Mouse (Mus musculus): ENCODE results near the gene Prep. TPM values are rescaled to one million over a fixed set of nuclear protein-coding genes. Genes with fewer than 3 reads are reported as not detected.

Gene Prep
- polyA plus RNA-seq, 1 experiment from 2014 or later: 18.3 TPM

GRCm38 (mm10) chr10:45048158-45048557 is 18.8 kb upstream of the Prep start:
- Histone ChIP-seq H3K27ac (ENCODE audit: low read depth, low read length) (no peak overlapping the region), H3K4me2 (ENCODE audit: low read depth, low read length) (no peak overlapping the region), H3K4me1 (ENCODE audit: control insufficient read depth, insufficient read depth, low read length) (no peaks in the 10 kb centered on the region), H3K36me3 (ENCODE audit: control insufficient read depth, insufficient read depth, low read length) (no peaks in the 10 kb centered on the region), H3K9me3 (ENCODE audit: control insufficient read depth, low read length) (no peaks in the 10 kb centered on the region), H3K4me3 (ENCODE audit: low read depth, low read length) (no peak overlapping the region), H3K9ac (replicated peaks; ENCODE audit: low read depth, low read length) (no peak overlapping the region), H3K27me3 (ENCODE audit: control insufficient read depth, insufficient read depth, low read length) (no peaks in the 10 kb centered on the region)
- WGBS: 81% methylated on average over 11 of the region's 11 CpGs
- no peak for ATAC-seq (ENCODE audit: low read depth)

GRCm38 (mm10) chr10:45048622-45049021 is 18.4 kb upstream of the Prep start:
- Histone ChIP-seq H3K9ac (replicated peaks; ENCODE audit: low read depth, low read length) (no peak overlapping the region), H3K4me3 (ENCODE audit: low read depth, low read length) (no peak overlapping the region), H3K27ac (ENCODE audit: low read depth, low read length) (no peak overlapping the region), H3K9me3 (ENCODE audit: control insufficient read depth, low read length) (no peaks in the 10 kb centered on the region), H3K36me3 (ENCODE audit: control insufficient read depth, insufficient read depth, low read length) (no peaks in the 10 kb centered on the region), H3K4me2 (ENCODE audit: low read depth, low read length) (no peak overlapping the region), H3K27me3 (ENCODE audit: control insufficient read depth, insufficient read depth, low read length) (no peaks in the 10 kb centered on the region), H3K4me1 (ENCODE audit: control insufficient read depth, insufficient read depth, low read length) (no peaks in the 10 kb centered on the region)
- no peak for ATAC-seq (ENCODE audit: low read depth)
- WGBS: 47% methylated on average over 11 of the region's 11 CpGs

DNA sequence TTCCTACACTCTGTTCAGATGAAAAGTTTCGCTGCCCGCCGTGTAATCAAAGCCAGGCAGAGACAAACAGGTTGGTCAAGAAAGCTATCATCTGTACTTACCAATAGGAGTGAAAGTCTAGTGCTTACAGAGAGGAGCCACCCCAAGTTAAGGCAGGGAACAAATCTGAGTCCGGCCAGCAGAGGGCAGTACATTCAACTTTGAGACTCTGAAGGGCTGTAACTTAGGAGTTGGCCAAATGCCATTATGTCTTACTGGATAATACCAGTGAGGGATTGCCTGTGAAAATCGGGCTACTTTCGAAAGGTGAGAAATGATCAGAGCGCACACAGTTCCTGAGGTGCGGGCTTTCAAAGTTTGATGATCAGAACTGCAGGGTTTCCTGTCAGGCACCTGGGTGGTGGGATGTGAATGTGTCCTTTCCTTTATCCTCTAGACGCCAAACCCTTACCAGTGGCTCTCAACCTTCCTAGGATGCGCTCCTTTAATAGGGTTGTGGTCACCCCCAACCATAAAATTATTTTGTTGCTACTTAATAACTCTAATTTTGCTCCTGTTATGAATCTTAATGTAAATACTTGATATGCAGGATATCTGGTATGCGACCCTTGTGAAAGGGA is 15.8 kb upstream of the Prep start:
- no peak overlapping the region for H3K9ac ChIP-seq (replicated peaks; ENCODE audit: low read depth, low read length)
- H3K4me2 ChIP-seq (ENCODE audit: low read depth, low read length): no peak overlapping the region
- H3K27me3 ChIP-seq (ENCODE audit: control insufficient read depth, insufficient read depth, low read length): no peaks in the 10 kb centered on the region
- H3K4me3 ChIP-seq (ENCODE audit: low read depth, low read length): no peak overlapping the region
- H3K9me3 ChIP-seq (ENCODE audit: control insufficient read depth, low read length): no peaks in the 10 kb centered on the region
- ATAC-seq (ENCODE audit: low read depth): peak; percentile 81; the same call in 1 of the 2 replicates
- WGBS: 60% methylated on average over 11 of the region's 11 CpGs
- no peaks in the 10 kb centered on the region for H3K36me3 ChIP-seq (ENCODE audit: control insufficient read depth, insufficient read depth, low read length)
- H3K4me1 ChIP-seq (ENCODE audit: control insufficient read depth, insufficient read depth, low read length): no peaks in the 10 kb centered on the region
- no peak overlapping the region for H3K27ac ChIP-seq (ENCODE audit: low read depth, low read length)

- Histone ChIP-seq H3K36me3 (ENCODE audit: control insufficient read depth, insufficient read depth, low read length) (no peaks in the 10 kb centered on the region), H3K9me3 (ENCODE audit: control insufficient read depth, low read length) (no peaks in the 10 kb centered on the region), H3K27me3 (ENCODE audit: control insufficient read depth, insufficient read depth, low read length) (no peaks in the 10 kb centered on the region), H3K4me3 (ENCODE audit: low read depth, low read length) (no peak overlapping the region), H3K4me2 (ENCODE audit: low read depth, low read length) (no peak overlapping the region), H3K27ac (ENCODE audit: low read depth, low read length) (no peak overlapping the region), H3K9ac (replicated peaks; ENCODE audit: low read depth, low read length) (no peak overlapping the region), H3K4me1 (ENCODE audit: control insufficient read depth, insufficient read depth, low read length) (no peaks in the 10 kb centered on the region)
- ATAC-seq (ENCODE audit: low read depth): no peak
- 98% methylated on average over 6 of the region's 6 CpGs for WGBS
Observed at GRCm38 (mm10) chr10:45058361-45058760, 8.6 kb upstream of the Prep start.

DNA sequence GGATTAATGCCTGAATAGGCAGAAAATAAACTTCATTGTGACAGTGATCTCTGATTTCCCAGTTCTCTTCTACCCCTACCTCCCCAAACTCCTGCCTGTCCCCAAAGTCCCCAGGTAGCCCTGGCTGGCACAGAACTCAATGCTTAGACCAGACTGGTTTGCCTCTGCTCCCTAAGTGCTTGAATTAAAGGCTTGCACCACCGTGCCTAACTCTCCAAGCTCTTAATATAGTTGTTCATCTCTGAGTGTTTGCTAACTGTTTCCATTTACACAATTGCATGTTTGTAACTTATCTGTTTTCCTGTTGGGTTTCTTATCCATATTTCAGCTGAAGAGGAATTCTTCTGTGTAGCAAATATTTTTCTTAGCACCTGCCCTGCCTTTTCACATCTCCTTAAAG is 6.2 kb upstream of the Prep start:
- Histone ChIP-seq H3K4me1 (ENCODE audit: control insufficient read depth, insufficient read depth, low read length) (0 out of 2 replicates have a peak, but pooled peaks cover under 1% of the 10 kb centered on the region), H3K27ac (ENCODE audit: low read depth, low read length) (no peak overlapping the region), H3K4me3 (ENCODE audit: low read depth, low read length) (no peak overlapping the region), H3K9me3 (ENCODE audit: control insufficient read depth, low read length) (no peaks in the 10 kb centered on the region), H3K27me3 (ENCODE audit: control insufficient read depth, insufficient read depth, low read length) (no peaks in the 10 kb centered on the region), H3K36me3 (ENCODE audit: control insufficient read depth, insufficient read depth, low read length) (no peaks in the 10 kb centered on the region), H3K4me2 (ENCODE audit: low read depth, low read length) (no peak overlapping the region), H3K9ac (replicated peaks; ENCODE audit: low read depth, low read length) (no peak overlapping the region)
- no peak for ATAC-seq (ENCODE audit: low read depth)
- WGBS: 71% methylated on average over 1 of the region's 1 CpGs

DNA sequence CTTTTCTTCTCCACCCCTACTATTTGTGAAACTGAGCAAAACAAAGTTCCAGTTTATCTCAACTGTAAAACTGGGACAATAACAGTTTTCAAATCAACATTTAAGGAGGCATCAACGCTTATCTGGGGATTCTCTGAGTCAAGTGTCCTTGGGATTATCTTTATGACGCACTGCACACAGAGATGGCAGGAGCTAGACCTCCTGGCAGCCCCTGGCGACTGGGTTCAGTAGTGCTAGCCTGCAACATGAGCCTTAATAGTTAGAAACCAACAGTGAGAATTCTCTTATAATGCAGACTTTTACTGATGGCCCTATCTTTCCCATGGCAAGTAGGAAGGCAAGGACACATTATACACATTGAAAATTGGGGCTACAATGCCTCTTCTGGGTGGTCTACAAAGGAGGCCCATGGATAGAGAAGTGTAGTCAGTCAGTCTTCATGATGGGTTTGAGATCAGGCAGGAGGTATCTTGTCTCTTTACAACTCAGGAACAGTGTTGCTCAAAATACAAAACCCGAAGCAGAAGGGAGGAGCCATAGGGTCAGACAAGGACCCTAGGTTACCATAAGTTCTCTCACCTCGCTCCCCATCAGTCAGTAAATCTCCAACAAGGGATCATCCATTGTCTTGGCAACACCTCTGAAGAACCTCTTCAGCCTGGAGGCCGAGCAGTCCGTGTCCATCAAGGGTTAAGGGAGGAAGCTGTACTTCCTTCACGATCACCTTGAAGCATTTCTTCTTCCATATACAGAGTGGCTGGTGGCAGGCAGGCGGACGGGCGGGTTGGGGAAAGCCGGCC is 672 bp upstream of the Prep start:
- no peak; the same call in 1 of the 2 replicates for ATAC-seq (ENCODE audit: low read depth)
- Histone ChIP-seq H3K4me2 (ENCODE audit: low read depth, low read length) (peak overlapping the region; percentile 51), H3K36me3 (ENCODE audit: control insufficient read depth, insufficient read depth, low read length) (no peaks in the 10 kb centered on the region), H3K9ac (replicated peaks; ENCODE audit: low read depth, low read length) (peak overlapping the region; percentile 87), H3K27me3 (ENCODE audit: control insufficient read depth, insufficient read depth, low read length) (no peaks in the 10 kb centered on the region), H3K4me1 (ENCODE audit: control insufficient read depth, insufficient read depth, low read length) (peaks cover 11% of the 10 kb centered on the region; the same call in 1 of the 2 replicates), H3K4me3 (ENCODE audit: low read depth, low read length) (peak overlapping the region; percentile 95), H3K27ac (ENCODE audit: low read depth, low read length) (peak overlapping the region; percentile 78), H3K9me3 (ENCODE audit: control insufficient read depth, low read length) (no peaks in the 10 kb centered on the region)
- 15% methylated on average over 12 of the region's 12 CpGs for WGBS

GRCm38 (mm10) chr10:45067436-45067925 is 478 bp downstream of the Prep start:
- Histone ChIP-seq H3K4me1 (ENCODE audit: control insufficient read depth, insufficient read depth, low read length) (peaks cover 11% of the 10 kb centered on the region; the same call in 1 of the 2 replicates), H3K4me2 (ENCODE audit: low read depth, low read length) (peak overlapping the region; percentile 51), H3K27me3 (ENCODE audit: control insufficient read depth, insufficient read depth, low read length) (no peaks in the 10 kb centered on the region), H3K9ac (replicated peaks; ENCODE audit: low read depth, low read length) (peak overlapping the region; percentile 87), H3K4me3 (ENCODE audit: low read depth, low read length) (peak overlapping the region; percentile 95), H3K27ac (ENCODE audit: low read depth, low read length) (peak overlapping the region; percentile 78), H3K9me3 (ENCODE audit: control insufficient read depth, low read length) (no peaks in the 10 kb centered on the region), H3K36me3 (ENCODE audit: control insufficient read depth, insufficient read depth, low read length) (no peaks in the 10 kb centered on the region)
- under 1% methylated on average over 28 of the region's 28 CpGs for WGBS
- ATAC-seq (ENCODE audit: low read depth): peak; percentile 32

DNA sequence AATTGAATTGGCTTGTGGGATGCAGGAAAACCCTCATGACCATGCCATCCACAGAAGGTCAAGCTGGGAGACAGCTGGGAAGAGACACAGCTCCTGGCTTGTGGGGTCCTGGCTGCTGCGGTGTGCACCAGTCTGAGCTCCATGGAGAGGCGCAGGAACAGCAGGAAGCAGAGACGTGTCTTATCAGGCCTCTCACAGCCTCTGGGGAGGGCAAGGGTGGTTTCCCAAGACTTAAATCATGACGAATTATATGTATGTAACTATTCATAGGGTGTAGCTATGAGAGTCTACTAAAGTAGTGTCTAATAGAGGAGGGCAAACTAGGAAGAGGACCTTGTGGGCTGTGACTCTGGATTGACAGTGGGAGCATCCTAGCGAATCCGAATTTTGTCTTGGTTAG is 2.6 kb downstream of the Prep start:
- 82% methylated on average over 6 of the region's 6 CpGs for WGBS
- no peaks in the 10 kb centered on the region for H3K9me3 ChIP-seq (ENCODE audit: control insufficient read depth, low read length)
- no peaks in the 10 kb centered on the region for H3K27me3 ChIP-seq (ENCODE audit: control insufficient read depth, insufficient read depth, low read length)
- no peak overlapping the region for H3K4me3 ChIP-seq (ENCODE audit: low read depth, low read length)
- H3K9ac ChIP-seq (replicated peaks; ENCODE audit: low read depth, low read length): no peak overlapping the region
- H3K36me3 ChIP-seq (ENCODE audit: control insufficient read depth, insufficient read depth, low read length): no peaks in the 10 kb centered on the region
- H3K27ac ChIP-seq (ENCODE audit: low read depth, low read length): no peak overlapping the region
- H3K4me1 ChIP-seq (ENCODE audit: control insufficient read depth, insufficient read depth, low read length): peaks cover 11% of the 10 kb centered on the region; the same call in 1 of the 2 replicates
- no peak overlapping the region for H3K4me2 ChIP-seq (ENCODE audit: low read depth, low read length)
- ATAC-seq (ENCODE audit: low read depth): no peak

- no peaks in the 10 kb centered on the region for H3K27me3 ChIP-seq (ENCODE audit: control insufficient read depth, insufficient read depth, low read length)
- H3K4me3 ChIP-seq (ENCODE audit: low read depth, low read length): no peak overlapping the region
- no peak overlapping the region for H3K4me2 ChIP-seq (ENCODE audit: low read depth, low read length)
- WGBS: 90% methylated on average over 5 of the region's 5 CpGs
- peaks cover 11% of the 10 kb centered on the region; the same call in 1 of the 2 replicates for H3K4me1 ChIP-seq (ENCODE audit: control insufficient read depth, insufficient read depth, low read length)
- H3K27ac ChIP-seq (ENCODE audit: low read depth, low read length): no peak overlapping the region
- no peaks in the 10 kb centered on the region for H3K36me3 ChIP-seq (ENCODE audit: control insufficient read depth, insufficient read depth, low read length)
- no peaks in the 10 kb centered on the region for H3K9me3 ChIP-seq (ENCODE audit: control insufficient read depth, low read length)
- H3K9ac ChIP-seq (replicated peaks; ENCODE audit: low read depth, low read length): no peak overlapping the region
- ATAC-seq (ENCODE audit: low read depth): no peak
Observed at GRCm38 (mm10) chr10:45070362-45070761, 3.4 kb downstream of the Prep start.
